Mouse (Mus musculus): Measurements from ENCODE around the gene Gstm7. TPM values are rescaled to one million over a fixed set of nuclear protein-coding genes. Genes with fewer than 3 reads are reported as not detected.

The Gstm7 gene
- polyA plus RNA-seq, 1 experiment from 2014 or later: 5.6 TPM

GRCm38 (mm10) chr3:107877005-107877404, 54.6 kb downstream of the Gstm7 start, which contains the start of gene Eps8l3:
Gene Eps8l3 (plus strand): TSS chr3:107877229.
- Histone ChIP-seq H3K9ac (replicated peaks; ENCODE audit: low read depth) (no peak within 1 kb of the TSS), H3K27ac (ENCODE audit: low read length) (no peak within 1 kb of the TSS), H3K9me3 (ENCODE audit: low read length) (no peaks in the 10 kb centered on the region), H3K4me1 (ENCODE audit: insufficient read depth, low read depth, low read length) (no peaks in the 10 kb centered on the region), H3K36me3 (ENCODE audit: insufficient read depth, low read length) (no peaks in the 10 kb centered on the region), H3K27me3 (replicated peaks; ENCODE audit: insufficient read depth, low read length) (no peaks in the 10 kb centered on the region), H3K4me2 (replicated peaks; ENCODE audit: low read depth, low read length) (no peak within 1 kb of the TSS), H3K4me3 (ENCODE audit: low read depth, low read length) (no peak within 1 kb of the TSS)
- DNase-seq (ENCODE audit: low spot score) (no peak), ATAC-seq (no peak)
- TF ChIP-seq EP300 (IDR thresholded peaks at IDR 0.05) (no peak), CTCF (IDR thresholded peaks at IDR 0.05) (no peak)
- 83% methylated on average over 5 of the region's 5 CpGs for whole genome bisulfite sequencing

Other genes with a start within 250 kb of the Gstm7 start
- 37.1 and 39.3 TPM in 2 replicates for gene Ahcyl1, start 235.3 kb downstream of the Gstm7 start, polyA plus RNA-seq (2015; fragmentation: Nextera tagmentation; extraction: Ambion mirVana)
- gene Csf1, start 171.3 kb downstream of the Gstm7 start, polyA plus RNA-seq (2015; fragmentation: Nextera tagmentation; extraction: Ambion mirVana): 10.9 and 14.3 TPM in 2 replicates
- not detected in 2 replicates for gene Eps8l3, start 54.6 kb downstream of the Gstm7 start, polyA plus RNA-seq (2015; fragmentation: Nextera tagmentation; extraction: Ambion mirVana)
- gene Gstm5, start 36.0 kb downstream of the Gstm7 start, polyA plus RNA-seq (2015; fragmentation: Nextera tagmentation; extraction: Ambion mirVana): 47.2 and 50.4 TPM in 2 replicates
- gene Gstm6, start 11.9 kb upstream of the Gstm7 start, polyA plus RNA-seq (2015; fragmentation: Nextera tagmentation; extraction: Ambion mirVana): 3.6 and 4.1 TPM in 2 replicates
- gene Gstm3, start 37.5 kb upstream of the Gstm7 start, polyA plus RNA-seq (2015; fragmentation: Nextera tagmentation; extraction: Ambion mirVana): 0.27 and 0.40 TPM in 2 replicates
- gene Gstm2, start 54.6 kb upstream of the Gstm7 start, polyA plus RNA-seq (2015; fragmentation: Nextera tagmentation; extraction: Ambion mirVana): 129 and 132 TPM in 2 replicates
- 230 and 249 TPM in 2 replicates for gene Gstm1, start 86.2 kb upstream of the Gstm7 start, polyA plus RNA-seq (2015; fragmentation: Nextera tagmentation; extraction: Ambion mirVana)
- 11.2 and 13.4 TPM in 2 replicates for gene Gstm4, start 113.1 kb upstream of the Gstm7 start, polyA plus RNA-seq (2015; fragmentation: Nextera tagmentation; extraction: Ambion mirVana)
- 11.6 and 12.6 TPM in 2 replicates for gene Ampd2, start 154.8 kb upstream of the Gstm7 start, polyA plus RNA-seq (2015; fragmentation: Nextera tagmentation; extraction: Ambion mirVana)
- gene Gnat2, start 161.0 kb upstream of the Gstm7 start, polyA plus RNA-seq (2015; fragmentation: Nextera tagmentation; extraction: Ambion mirVana): 0.33 and 0.45 TPM in 2 replicates
- gene Gnai3, start 214.3 kb upstream of the Gstm7 start, polyA plus RNA-seq (2015; fragmentation: Nextera tagmentation; extraction: Ambion mirVana): 87.4 and 96.3 TPM in 2 replicates
- not detected in 2 replicates for gene Gpr61, start 223.1 kb upstream of the Gstm7 start, polyA plus RNA-seq (2015; fragmentation: Nextera tagmentation; extraction: Ambion mirVana)

Data from lung, postnatal 0 days (tissue).